Mouse (Mus musculus) limb, embryonic 10.5 days (tissue): ENCODE measurements around the gene Cadm3. TPM values are rescaled to one million over a fixed set of nuclear protein-coding genes. Genes with fewer than 3 reads are reported as not detected.

Experiments
- DNase-seq: peaks from one replicate; pipeline ENCODE4 v3.0.0-alpha.2; 2017; ENCODE audit warnings: low spot score
- H3K27ac ChIP-seq: fragments of 300-500 bp; sonication (generic); 2 replicates; pipeline ENCODE4 v1.5.1; 2016; ENCODE audit warnings: mild to moderate bottlenecking
- H3K27me3 ChIP-seq: fragments of 300-500 bp; sonication (generic); 2 replicates; pipeline ENCODE4 v1.6.1; 2016; ENCODE audit warnings: low read depth, mild to moderate bottlenecking; ENCODE audit not compliant: poor library complexity, severe bottlenecking
- H3K36me3 ChIP-seq: fragments of 300-500 bp; sonication (generic); 2 replicates; pipeline ENCODE4 v1.6.1; 2016; ENCODE audit warnings: mild to moderate bottlenecking, moderate library complexity
- H3K4me1 ChIP-seq: fragments of 300-500 bp; sonication (generic); 2 replicates; pipeline ENCODE4 v1.6.1; 2016
- H3K4me3 ChIP-seq: fragments of 300-500 bp; sonication (generic); 2 replicates; pipeline ENCODE4 v1.5.1; 2016; ENCODE audit warnings: mild to moderate bottlenecking, moderate library complexity
- H3K9me3 ChIP-seq: fragments of 300-500 bp; sonication (generic); replicated peaks from 2 replicates; pipeline ENCODE4 v1.6.1; 2016; ENCODE audit warnings: mild to moderate bottlenecking
- WGBS: fragments of 180-500 bp; shearing (Covaris S2); methylation state at CpG from one replicate; pipeline ENCODE4 v1.1.7; 2016; 5-methylcytosine and 5-hydroxymethylcytosine counted together
- polyA plus RNA-seq: library from polyadenylated mRNA; unstranded; fragments of >200 nt; fragmentation: Nextera tagmentation; extraction: Ambion mirVana; gene quantifications from 2 replicates; pipeline ENCODE4 v1.2.1, GENCODE M21; 2016

Cadm3 gene
- 0.29 and 0.49 TPM in 2 replicates for polyA plus RNA-seq

DNA sequence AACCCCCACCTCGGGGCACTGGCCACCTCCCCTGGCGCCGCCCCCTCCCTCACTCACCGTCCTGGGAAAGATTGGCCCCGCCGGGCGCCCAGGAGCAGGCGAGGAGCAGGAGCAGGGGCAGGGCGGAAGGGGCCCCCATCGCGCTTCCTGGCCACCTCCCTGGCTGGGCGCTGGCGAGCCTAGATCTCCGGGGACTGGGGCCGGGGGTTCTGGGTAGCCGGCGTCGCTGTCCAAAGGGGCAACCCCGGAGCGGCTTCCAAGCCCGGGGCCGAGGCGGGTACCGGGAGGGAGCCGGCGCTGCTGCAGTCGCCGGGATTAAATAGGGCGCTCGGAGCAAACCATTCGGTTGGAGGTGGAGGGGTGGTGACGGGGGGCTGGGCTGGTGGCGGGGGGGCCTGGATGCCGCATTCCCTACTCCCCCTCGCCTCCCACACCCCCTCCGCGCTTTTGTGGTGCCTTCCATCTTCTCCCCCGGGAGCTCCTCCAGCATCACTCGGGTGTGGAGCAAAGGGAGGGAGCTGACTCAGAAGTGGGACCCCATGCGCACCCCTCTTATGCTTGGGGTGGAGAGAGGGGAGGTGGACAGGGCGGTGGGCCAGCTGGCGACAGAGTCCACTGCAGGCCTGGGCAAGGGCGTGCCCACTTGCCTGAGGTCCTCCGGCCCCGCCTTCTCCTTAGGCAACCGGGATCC, at the start of gene Cadm3:
Gene Cadm3, minus strand, starts transcription at position 340 of the 691 bp plus-strand sequence.
- Histone ChIP-seq H3K4me3 (peak within 1 kb of the TSS; percentile 66), H3K27me3 (peaks cover 60% of the 10 kb centered on the region), H3K9me3 (no peaks in the 10 kb centered on the region), H3K36me3 (no peaks in the 10 kb centered on the region), H3K27ac (peak within 1 kb of the TSS; percentile 68), H3K4me1 (peaks cover 23% of the 10 kb centered on the region)
- DNase-seq, result peak; percentile 59
- WGBS, result 1% methylated on average over 42 of the region's 46 CpGs

DNA sequence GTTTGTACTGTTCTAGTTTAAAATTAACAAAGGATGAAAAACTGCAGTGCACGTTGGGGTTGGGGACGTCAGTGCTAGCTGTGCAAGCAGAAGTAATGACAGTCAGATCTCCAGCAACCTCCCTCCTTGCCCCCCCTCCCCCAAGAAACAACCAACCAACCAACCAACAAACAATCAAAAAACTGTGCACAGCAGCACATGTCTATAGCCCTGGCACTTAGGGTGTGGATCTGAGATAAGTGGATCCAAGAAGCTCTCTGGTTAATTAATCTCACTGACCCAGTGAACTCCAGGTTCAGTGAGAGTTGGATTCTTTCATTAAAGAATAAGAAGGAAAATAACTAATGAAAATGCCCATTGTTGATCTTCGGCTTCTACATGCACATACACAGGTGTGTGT, 47.1 kb upstream of the Cadm3 start:
- 95% methylated on average over 3 of the region's 3 CpGs for WGBS
- no peak overlapping the region for H3K4me3 ChIP-seq
- no peaks in the 10 kb centered on the region for H3K4me1 ChIP-seq
- H3K27ac ChIP-seq, result no peak overlapping the region
- no peaks in the 10 kb centered on the region for H3K9me3 ChIP-seq
- DNase-seq, result no peak
- no peaks in the 10 kb centered on the region for H3K36me3 ChIP-seq
- no peaks in the 10 kb centered on the region for H3K27me3 ChIP-seq

DNA sequence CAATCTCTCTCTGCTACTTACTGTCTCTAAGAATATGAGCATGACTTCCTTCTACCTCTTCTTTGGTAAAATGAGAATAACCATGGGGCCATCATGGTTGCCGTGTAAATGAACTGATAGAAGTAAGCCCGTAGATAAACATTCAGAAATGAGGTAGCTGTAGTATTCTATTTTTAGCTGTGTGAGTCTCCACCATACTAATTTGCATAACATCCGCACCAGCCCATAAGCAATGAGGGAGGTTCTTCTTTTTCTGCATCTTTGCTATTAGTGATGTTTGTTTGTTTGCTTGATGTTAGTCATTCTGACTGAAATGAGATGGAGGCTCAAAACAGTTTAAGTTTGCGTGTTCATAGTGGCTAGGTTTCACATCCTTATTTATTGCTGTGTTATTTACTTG, 44.4 kb upstream of the Cadm3 start:
- WGBS, result 90% methylated on average over 4 of the region's 4 CpGs
- Histone ChIP-seq H3K9me3 (no peaks in the 10 kb centered on the region), H3K27me3 (no peaks in the 10 kb centered on the region), H3K4me1 (peaks cover 4% of the 10 kb centered on the region; the same call in 1 of the 2 replicates), H3K4me3 (no peak overlapping the region), H3K36me3 (no peaks in the 10 kb centered on the region), H3K27ac (no peak overlapping the region)
- no peak for DNase-seq

DNA sequence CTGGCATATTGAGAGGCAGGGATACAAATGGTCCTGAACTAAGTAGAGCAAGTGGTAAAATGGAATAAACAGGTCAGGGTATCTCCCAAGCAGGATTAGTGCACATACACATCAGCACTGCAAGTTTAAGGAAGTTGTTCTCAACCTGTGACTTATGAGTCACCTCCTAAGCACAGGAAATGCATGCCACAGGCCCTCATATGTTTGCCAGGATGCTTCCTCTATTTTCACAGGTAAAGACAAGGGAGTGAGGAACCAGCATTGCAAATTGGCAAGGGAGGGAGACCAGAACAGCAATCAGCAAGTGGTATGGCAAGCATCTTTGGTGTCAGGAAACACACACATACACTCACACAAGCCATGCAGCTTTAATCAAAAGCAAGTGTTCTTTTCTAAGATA, 41.6 kb upstream of the Cadm3 start:
- no peak overlapping the region for H3K4me3 ChIP-seq
- no peak overlapping the region for H3K27ac ChIP-seq
- H3K9me3 ChIP-seq, result no peaks in the 10 kb centered on the region
- peaks cover 4% of the 10 kb centered on the region; the same call in 1 of the 2 replicates for H3K4me1 ChIP-seq
- no peak for DNase-seq
- no peaks in the 10 kb centered on the region for H3K27me3 ChIP-seq
- H3K36me3 ChIP-seq, result no peaks in the 10 kb centered on the region

DNA sequence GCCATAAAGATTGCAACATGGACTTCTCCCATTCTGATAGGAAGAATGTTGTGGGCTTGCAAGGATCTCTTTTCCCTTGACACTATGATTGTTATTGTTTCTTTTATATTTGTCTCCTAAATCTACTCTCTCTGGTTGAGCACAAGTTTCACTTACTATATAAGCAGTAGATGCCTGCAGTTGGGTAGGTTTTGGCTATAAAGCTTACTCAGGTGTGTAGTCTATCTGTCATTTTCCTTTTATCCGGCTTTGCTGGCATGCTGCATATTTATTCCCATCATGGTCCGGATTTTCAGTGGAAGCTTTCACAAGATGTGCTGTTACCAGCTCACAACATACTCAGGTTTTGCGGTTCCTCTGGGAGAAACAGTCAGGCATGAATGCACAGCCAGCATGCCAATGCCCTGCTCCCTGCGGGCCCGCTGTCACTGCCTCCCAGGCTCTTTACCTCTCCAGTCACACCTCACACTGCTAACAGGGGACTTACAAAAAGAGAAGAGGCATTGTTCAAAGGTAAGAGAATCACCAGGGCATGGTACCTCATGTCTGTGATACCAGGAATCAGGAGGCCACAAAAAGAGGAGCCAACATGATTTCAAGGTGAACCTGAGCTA, 37.3 kb upstream of the Cadm3 start:
- H3K36me3 ChIP-seq, result no peaks in the 10 kb centered on the region
- no peak overlapping the region for H3K4me3 ChIP-seq
- DNase-seq, result no peak
- no peaks in the 10 kb centered on the region for H3K9me3 ChIP-seq
- no peak overlapping the region for H3K27ac ChIP-seq
- no peaks in the 10 kb centered on the region for H3K27me3 ChIP-seq
- 90% methylated on average over 5 of the region's 5 CpGs for WGBS
- H3K4me1 ChIP-seq, result peaks cover 4% of the 10 kb centered on the region; the same call in 1 of the 2 replicates

DNA sequence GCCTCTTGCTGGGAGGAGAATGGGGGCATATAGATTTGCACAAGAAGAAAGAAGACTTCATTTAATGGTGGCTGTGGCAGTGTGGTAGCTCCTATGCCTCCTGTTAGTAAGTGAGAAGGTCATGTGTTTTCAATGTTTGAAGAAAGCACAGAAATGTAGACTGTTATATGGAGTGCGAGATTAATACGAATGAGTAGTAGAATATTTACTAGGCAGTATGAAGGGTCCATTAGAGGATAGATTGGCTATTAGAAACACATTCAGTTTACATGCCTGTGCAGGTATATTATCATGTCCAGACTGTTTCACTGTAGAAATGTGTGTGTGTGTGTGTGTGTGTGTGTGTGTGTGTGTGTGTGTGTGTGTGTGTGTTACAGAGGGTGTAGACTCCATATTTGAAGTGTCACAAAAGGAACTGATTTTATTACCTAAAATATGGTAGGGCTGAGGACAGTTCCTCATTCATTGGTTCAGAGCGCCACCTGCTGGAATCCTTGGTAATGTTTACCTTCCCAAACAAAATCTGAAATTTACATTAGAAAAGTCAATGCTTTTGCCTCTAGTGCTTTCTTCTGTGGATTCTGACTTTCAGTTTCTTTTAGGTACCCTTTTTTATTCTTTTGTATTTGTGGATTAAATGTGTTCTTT, 31.0 kb upstream of the Cadm3 start:
- no peak overlapping the region for H3K27ac ChIP-seq
- no peaks in the 10 kb centered on the region for H3K9me3 ChIP-seq
- H3K4me1 ChIP-seq, result no peaks in the 10 kb centered on the region
- H3K36me3 ChIP-seq, result no peaks in the 10 kb centered on the region
- 27% methylated on average over 3 of the region's 3 CpGs for WGBS
- H3K4me3 ChIP-seq, result no peak overlapping the region
- peak; percentile 77 for DNase-seq
- no peaks in the 10 kb centered on the region for H3K27me3 ChIP-seq

DNA sequence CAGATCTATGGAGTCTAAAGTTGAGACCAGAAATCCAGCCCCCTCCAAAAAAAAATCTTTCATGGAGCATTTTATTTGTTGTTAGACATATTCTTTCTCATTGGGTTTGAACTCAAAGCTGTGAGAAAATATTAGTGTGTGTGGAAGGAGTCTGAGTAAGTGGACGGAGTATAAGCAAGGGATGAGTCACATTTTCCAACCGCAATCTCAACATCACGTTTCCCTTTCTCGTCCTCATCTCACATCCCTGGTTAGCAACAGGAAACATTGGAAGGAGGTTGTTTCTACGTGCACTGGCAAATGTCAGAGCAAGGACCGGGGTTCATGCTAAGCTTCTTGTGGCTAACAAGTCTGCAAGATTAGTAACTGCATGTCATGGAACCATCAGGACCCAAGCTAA, 24.3 kb upstream of the Cadm3 start:
- no peaks in the 10 kb centered on the region for H3K9me3 ChIP-seq
- no peak overlapping the region for H3K4me3 ChIP-seq
- no peaks in the 10 kb centered on the region for H3K27me3 ChIP-seq
- H3K27ac ChIP-seq, result no peak overlapping the region
- peaks cover 11% of the 10 kb centered on the region for H3K4me1 ChIP-seq
- WGBS, result 88% methylated on average over 6 of the region's 6 CpGs
- no peaks in the 10 kb centered on the region for H3K36me3 ChIP-seq
- DNase-seq, result no peak

DNA sequence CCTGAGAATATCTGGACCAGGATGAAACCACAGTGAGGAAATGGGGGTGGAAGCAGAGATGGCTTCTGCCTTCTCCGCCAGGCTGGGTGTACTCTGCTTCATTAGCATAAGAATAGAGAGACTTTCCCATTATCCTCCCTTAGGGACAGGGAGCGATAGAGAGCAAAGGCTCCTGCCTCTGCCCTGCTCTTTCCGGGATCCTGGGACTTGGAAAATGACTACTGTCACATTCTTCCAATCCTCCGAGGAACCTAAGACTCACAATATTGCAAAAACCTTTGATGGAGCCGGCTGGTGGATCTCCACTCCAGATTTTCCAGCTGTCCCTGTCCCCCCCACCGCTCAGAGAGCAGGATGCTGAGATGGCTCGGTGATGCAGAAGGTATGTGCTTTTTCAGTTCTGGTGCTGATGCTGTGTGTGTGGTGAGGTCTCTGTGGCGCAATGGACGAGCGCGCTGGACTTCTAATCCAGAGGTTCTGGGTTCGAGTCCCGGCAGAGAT, 22.5 kb upstream of the Cadm3 start:
- H3K27me3 ChIP-seq, result no peaks in the 10 kb centered on the region
- peak overlapping the region; percentile 34 for H3K4me3 ChIP-seq
- H3K9me3 ChIP-seq, result no peaks in the 10 kb centered on the region
- no peak overlapping the region for H3K27ac ChIP-seq
- peak; percentile 61 for DNase-seq
- WGBS, result 6% methylated on average over 13 of the region's 13 CpGs
- H3K36me3 ChIP-seq, result no peaks in the 10 kb centered on the region
- H3K4me1 ChIP-seq, result peaks cover 11% of the 10 kb centered on the region

DNA sequence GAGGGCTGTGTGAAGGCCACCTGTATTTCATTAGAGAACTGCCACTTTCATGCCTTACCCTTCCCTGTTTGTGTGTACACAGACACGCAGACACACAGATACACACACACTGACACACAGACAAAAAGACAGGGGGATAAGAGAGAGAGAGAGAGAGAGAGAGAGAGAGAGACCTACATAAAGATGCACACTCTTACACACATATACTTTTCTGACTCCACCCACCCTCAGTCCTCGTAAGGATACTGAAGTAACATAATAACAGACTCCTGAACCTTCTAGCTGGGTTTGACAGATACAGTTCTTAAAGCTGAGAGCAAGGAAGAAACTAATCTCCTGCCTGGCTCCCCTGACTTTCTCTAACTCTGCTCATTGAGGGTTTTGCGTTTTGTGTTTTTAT, 21.9 kb upstream of the Cadm3 start:
- DNase-seq, result no peak
- Histone ChIP-seq H3K36me3 (no peaks in the 10 kb centered on the region), H3K9me3 (no peaks in the 10 kb centered on the region), H3K27ac (no peak overlapping the region), H3K4me3 (peak overlapping the region; percentile 34), H3K27me3 (no peaks in the 10 kb centered on the region), H3K4me1 (peaks cover 11% of the 10 kb centered on the region)
- WGBS, result 23% methylated on average over 3 of the region's 3 CpGs

DNA sequence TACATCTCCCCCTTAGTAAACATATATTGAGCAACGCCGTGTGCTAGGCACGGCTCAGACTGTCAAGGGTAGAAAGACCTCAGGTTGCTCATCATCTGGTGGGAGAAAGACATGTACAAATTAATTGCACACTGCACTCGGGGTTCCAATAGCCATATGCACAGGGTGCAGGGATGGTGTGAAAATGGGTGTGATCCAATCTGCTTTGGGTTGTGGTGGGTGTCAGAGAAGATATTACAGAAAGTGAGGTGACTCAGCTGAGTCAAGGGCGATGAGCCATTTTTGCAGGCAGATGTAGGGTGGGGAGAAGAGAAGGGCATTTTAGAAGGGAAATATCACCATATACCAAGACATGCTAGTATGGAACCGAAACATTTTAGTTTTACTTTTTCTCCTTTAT, 13.9 kb upstream of the Cadm3 start:
- no peaks in the 10 kb centered on the region for H3K9me3 ChIP-seq
- no peak overlapping the region for H3K4me3 ChIP-seq
- H3K36me3 ChIP-seq, result no peaks in the 10 kb centered on the region
- 89% methylated on average over 6 of the region's 6 CpGs for WGBS
- no peaks in the 10 kb centered on the region for H3K27me3 ChIP-seq
- no peak for DNase-seq
- no peak overlapping the region for H3K27ac ChIP-seq
- H3K4me1 ChIP-seq, result no peaks in the 10 kb centered on the region

DNA sequence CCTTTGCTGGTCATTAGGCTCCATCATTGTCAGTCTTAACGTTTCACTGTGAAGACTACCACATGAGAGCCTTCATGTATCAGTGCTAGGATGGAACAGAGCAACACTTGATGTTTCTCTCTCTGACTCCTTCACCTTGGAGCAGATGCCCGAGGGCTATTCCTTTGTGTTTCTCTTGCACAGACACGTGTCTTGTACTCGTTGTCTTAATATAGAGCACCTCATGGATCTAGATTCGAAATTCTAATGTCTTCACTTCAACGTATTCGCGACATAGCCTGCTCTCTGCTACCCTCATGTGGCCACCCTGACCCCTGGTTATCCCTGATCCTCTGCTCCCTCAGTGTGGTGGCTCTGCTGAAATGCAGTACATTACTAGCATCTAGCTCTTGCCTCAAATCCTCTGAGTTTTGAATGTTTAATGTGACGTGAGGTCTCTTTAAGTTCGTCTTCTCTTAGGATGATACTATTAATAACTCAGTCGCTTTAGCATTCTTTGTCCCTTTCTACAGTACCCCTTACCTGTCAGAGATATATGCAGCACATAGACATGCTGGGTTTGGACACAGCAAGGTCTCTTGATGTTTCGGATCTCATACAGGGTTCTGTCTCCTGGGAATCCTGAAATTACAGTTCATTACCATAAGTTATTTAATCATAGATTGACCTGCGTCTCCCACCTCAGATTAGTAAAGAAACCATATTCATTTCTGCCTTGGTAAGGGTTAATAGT, 10.1 kb upstream of the Cadm3 start:
- H3K27me3 ChIP-seq, result no peaks in the 10 kb centered on the region
- H3K27ac ChIP-seq, result no peak overlapping the region
- no peaks in the 10 kb centered on the region for H3K36me3 ChIP-seq
- no peaks in the 10 kb centered on the region for H3K9me3 ChIP-seq
- peak; percentile 56 for DNase-seq
- H3K4me1 ChIP-seq, result no peaks in the 10 kb centered on the region
- no peak overlapping the region for H3K4me3 ChIP-seq
- 35% methylated on average over 13 of the region's 13 CpGs for WGBS

DNA sequence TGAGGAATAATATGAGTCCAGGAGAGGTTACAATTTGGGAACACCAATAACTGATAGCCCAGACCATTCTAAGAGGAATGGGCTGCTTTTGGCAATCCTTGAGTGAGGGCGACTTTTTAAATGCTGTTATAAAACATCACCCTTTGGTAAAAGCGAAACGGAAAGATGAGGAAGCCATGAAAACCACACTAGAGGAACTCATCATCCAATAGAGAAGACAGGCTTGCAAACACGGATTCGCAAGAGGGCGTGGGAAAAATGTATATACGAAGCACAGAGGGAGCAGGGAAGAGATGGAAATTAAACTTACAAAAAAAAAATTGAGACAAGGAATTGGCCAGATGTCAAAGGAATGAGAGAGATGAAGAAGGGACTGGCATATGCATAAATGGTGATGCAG, 6.5 kb upstream of the Cadm3 start:
- H3K27me3 ChIP-seq, result peaks cover 17% of the 10 kb centered on the region
- 83% methylated on average over 7 of the region's 7 CpGs for WGBS
- H3K9me3 ChIP-seq, result no peaks in the 10 kb centered on the region
- DNase-seq, result no peak
- H3K27ac ChIP-seq, result no peak overlapping the region
- H3K36me3 ChIP-seq, result no peaks in the 10 kb centered on the region
- H3K4me3 ChIP-seq, result no peak overlapping the region
- no peaks in the 10 kb centered on the region for H3K4me1 ChIP-seq

DNA sequence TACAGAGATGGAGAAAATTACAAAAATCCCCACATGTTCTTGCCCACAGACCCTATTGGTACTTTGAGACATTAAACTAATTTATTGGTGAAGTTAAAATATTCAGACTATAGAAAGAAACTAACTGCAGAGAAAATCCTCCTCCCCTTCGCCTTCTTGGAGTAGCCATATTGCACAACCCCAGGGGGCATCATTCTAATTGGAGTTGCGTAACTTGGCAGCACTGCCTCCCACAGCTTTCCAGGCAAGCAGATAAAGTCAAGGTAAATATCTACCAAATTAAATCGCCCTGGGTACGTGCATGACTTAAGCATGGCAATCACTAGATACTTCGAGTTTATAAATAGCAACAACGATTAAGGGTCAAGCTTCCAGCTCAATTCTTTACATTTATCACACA, 4.1 kb upstream of the Cadm3 start:
- H3K36me3 ChIP-seq, result no peaks in the 10 kb centered on the region
- H3K4me3 ChIP-seq, result no peak overlapping the region
- no peak overlapping the region for H3K27ac ChIP-seq
- WGBS, result 84% methylated on average over 6 of the region's 6 CpGs
- H3K9me3 ChIP-seq, result no peaks in the 10 kb centered on the region
- peaks cover 41% of the 10 kb centered on the region for H3K27me3 ChIP-seq
- no peak for DNase-seq
- peaks cover 15% of the 10 kb centered on the region for H3K4me1 ChIP-seq
